Mouse (Mus musculus) stomach, postnatal 0 days (tissue): ENCODE data around the gene Tesk2.
A peak's percentile ranks its signal among the peaks of the same experiment; 100 is the strongest.

Experiments
- CTCF ChIP-seq: IDR thresholded peaks from 2 replicates; pipeline ENCODE4 v1.5.1; 2016; ENCODE audit warnings: antibody characterized with exemption, low read depth, mild to moderate bottlenecking, moderate library complexity
- EP300 ChIP-seq: optimal IDR thresholded peaks from 2 replicates; pipeline ENCODE3; 2016; ENCODE audit warnings: antibody characterized with exemption

- peak; percentile 42 for TF ChIP-seq CTCF
- no peak for TF ChIP-seq EP300
These were observed 73.5 kb downstream of the Tesk2 start for GRCm38 (mm10) chr4:116794273-116794672.
